Mouse (Mus musculus): ENCODE results near the gene Dcaf15. TPM values are rescaled to one million over a fixed set of nuclear protein-coding genes. Genes with fewer than 3 reads are reported as not detected.

Gene Dcaf15
- polyA plus RNA-seq (2021; fragmentation: Nextera tagmentation), result 1.8 and 2.8 TPM in 2 replicates
- long read RNA-seq, experiment 1, partial matches to known transcripts, result 7 of 8 reads
- long read RNA-seq, experiment 1, other reads (novel, unspliced or antisense), result 1 of 8 reads
- long read RNA-seq, experiment 2, partial matches to known transcripts, result 4 of 14 reads
- long read RNA-seq, experiment 2, other reads (novel, unspliced or antisense), result 9 of 14 reads

GRCm38 (mm10) chr8:84104697-84105609 is at the start of gene Dcaf15:
Dcaf15 (minus strand) TSS chr8:84104768.

GRCm38 (mm10) chr8:84147769-84148530 is 43.4 kb upstream of the Dcaf15 start, which contains the start of the genes Cc2d1a and 4930432K21Rik:
Cc2d1a (minus strand) TSS chr8:84147936.
4930432K21Rik (plus strand) TSS chr8:84148025.

DNA sequence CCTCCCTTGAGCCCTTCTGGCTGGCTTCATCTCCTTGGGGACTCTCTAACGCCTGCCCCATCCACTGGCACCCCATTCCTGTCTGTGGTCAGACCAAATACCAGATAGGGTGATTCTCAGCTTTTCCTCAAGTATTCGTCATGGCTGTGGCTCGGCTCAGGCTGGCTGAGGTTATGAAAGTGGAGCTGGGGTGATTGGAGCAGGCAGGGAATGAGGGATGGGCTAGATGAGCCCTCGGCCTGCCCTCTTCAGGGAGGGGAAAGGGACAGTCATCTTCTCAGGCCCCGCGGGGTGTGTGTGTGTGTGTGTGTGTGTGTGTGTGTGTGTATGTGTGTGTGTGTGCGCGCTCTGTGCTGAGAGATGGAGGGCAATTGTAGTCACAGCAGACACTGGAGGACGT is 21.1 kb upstream of the Dcaf15 start, which contains the start of gene Podnl1:
TSS of gene Podnl1 (plus strand) at position 334 of the 400 bp plus-strand sequence.

DNA sequence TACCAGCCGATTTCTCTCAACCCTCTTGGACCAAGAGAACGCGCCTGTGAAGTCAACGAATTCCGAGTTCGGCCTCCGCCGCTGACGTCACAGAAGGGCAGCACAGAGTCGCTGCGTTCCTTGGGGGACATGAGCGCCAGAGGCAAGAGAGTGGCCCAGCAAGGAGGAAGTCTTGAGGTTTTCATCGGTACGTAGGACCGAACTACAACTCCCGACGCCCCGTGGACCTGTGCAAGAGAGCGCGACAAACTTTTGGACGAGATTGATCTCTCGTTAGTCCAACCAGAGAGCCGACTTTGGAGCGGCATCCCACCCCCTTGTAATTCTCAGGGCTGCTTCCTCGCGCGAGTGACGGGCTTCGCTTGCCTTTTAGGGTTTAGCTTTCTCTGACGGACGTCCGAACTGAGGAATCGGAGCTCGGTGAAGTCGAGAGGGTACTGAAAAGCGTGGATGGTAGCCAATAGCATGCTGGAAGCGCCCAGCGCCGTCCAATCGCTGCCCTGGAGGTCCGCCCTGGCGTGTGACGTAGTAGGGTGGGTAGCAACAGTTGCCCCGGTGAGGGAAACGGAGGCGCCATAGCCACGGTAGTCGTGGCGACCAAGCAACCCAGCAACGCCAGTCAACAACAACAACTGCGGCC is 38.2 kb downstream of the Dcaf15 start, which contains the start of gene Rfx1:
TSS of gene Rfx1 (plus strand) at position 544 of the 640 bp plus-strand sequence.

GRCm38 (mm10) chr8:84065037-84065436 is 39.5 kb downstream of the Dcaf15 start, which contains the start of gene Gm10643:
Gm10643 (minus strand) TSS chr8:84065137.

Small RNAs within 50 kb of the gene (microRNA-seq; reads per million reads assigned to microRNA genes)
- not detected for gene Mir709

Other genes starting within 250 kb of the Dcaf15 start
- 16.6 and 20.0 TPM in 2 replicates for gene Adgrl1, start 204.7 kb downstream of the Dcaf15 start, polyA plus RNA-seq (2021; fragmentation: Nextera tagmentation)
- 0.57 and 0.84 TPM in 2 replicates for gene Gm10644, start 149.6 kb downstream of the Dcaf15 start, polyA plus RNA-seq (2021; fragmentation: Nextera tagmentation)
- gene Asf1b, start 149.3 kb downstream of the Dcaf15 start, polyA plus RNA-seq (2021; fragmentation: Nextera tagmentation), result 0.98 and 1.1 TPM in 2 replicates
- 81.4 and 111 TPM in 2 replicates for gene Prkaca, start 131.8 kb downstream of the Dcaf15 start, polyA plus RNA-seq (2021; fragmentation: Nextera tagmentation)
- 1.2 and 1.9 TPM in 2 replicates for gene Samd1, start 107.1 kb downstream of the Dcaf15 start, polyA plus RNA-seq (2021; fragmentation: Nextera tagmentation)
- gene 1700067K01Rik, start 103.3 kb downstream of the Dcaf15 start, polyA plus RNA-seq (2021; fragmentation: Nextera tagmentation), result 0.19 and 0.21 TPM in 2 replicates
- gene 2210011C24Rik, start 92.6 kb downstream of the Dcaf15 start, polyA plus RNA-seq (2021; fragmentation: Nextera tagmentation), result 1.8 and 2.0 TPM in 2 replicates
- gene Palm3, start 83.3 kb downstream of the Dcaf15 start, polyA plus RNA-seq (2021; fragmentation: Nextera tagmentation), result 0.39 and 0.70 TPM in 2 replicates
- gene Il27ra, start 62.2 kb downstream of the Dcaf15 start, polyA plus RNA-seq (2021; fragmentation: Nextera tagmentation), result 0.38 and 0.53 TPM in 2 replicates
- not detected in 2 replicates for gene Rln3, start 59.8 kb downstream of the Dcaf15 start, polyA plus RNA-seq (2021; fragmentation: Nextera tagmentation)
- gene Gm10643, start 39.6 kb downstream of the Dcaf15 start, polyA plus RNA-seq (2021; fragmentation: Nextera tagmentation), result 1.4 and 2.5 TPM in 2 replicates
- gene Rfx1, start 37.9 kb downstream of the Dcaf15 start, polyA plus RNA-seq (2021; fragmentation: Nextera tagmentation), result 1.4 and 1.6 TPM in 2 replicates
- gene Podnl1, start 21.2 kb upstream of the Dcaf15 start, polyA plus RNA-seq (2021; fragmentation: Nextera tagmentation), result 0.09 TPM in 1 of 2 replicates, not detected in the other
- 9.7 and 12.2 TPM in 2 replicates for gene Cc2d1a, start 43.2 kb upstream of the Dcaf15 start, polyA plus RNA-seq (2021; fragmentation: Nextera tagmentation)
- gene 4930432K21Rik, start 43.3 kb upstream of the Dcaf15 start, polyA plus RNA-seq (2021; fragmentation: Nextera tagmentation), result 1.2 and 1.5 TPM in 2 replicates
- 4.2 and 5.5 TPM in 2 replicates for gene Nanos3, start 80.4 kb upstream of the Dcaf15 start, polyA plus RNA-seq (2021; fragmentation: Nextera tagmentation)
- 2.5 and 2.9 TPM in 2 replicates for gene Zswim4, start 132.3 kb upstream of the Dcaf15 start, polyA plus RNA-seq (2021; fragmentation: Nextera tagmentation)
- 438 and 480 TPM in 2 replicates for gene D8Ertd738e, start 145.0 kb upstream of the Dcaf15 start, polyA plus RNA-seq (2021; fragmentation: Nextera tagmentation)
- 12.7 and 14.8 TPM in 2 replicates for gene Mri1, start 152.6 kb upstream of the Dcaf15 start, polyA plus RNA-seq (2021; fragmentation: Nextera tagmentation)
- 21.8 and 23.0 TPM in 2 replicates for gene Ccdc130, start 165.6 kb upstream of the Dcaf15 start, polyA plus RNA-seq (2021; fragmentation: Nextera tagmentation)